Mouse (Mus musculus): Measurements from ENCODE around the gene Dnmbp. TPM values are rescaled to one million over a fixed set of nuclear protein-coding genes. Genes with fewer than 3 reads are reported as not detected.
A peak's percentile ranks its signal among the peaks of the same experiment; 100 is the strongest.

Gene Dnmbp
- polyA plus RNA-seq, 1 experiment from 2014 or later = 21.4 TPM

- no peak for ATAC-seq
- WGBS = 81% methylated on average over 9 of the region's 9 CpGs
These were observed 22.8 kb upstream of the Dnmbp start for GRCm38 (mm10) chr19:43962795-43963194.

GRCm38 (mm10) chr19:43961185-43961584, 21.2 kb upstream of the Dnmbp start:
- H3K4me2 ChIP-seq (replicated peaks; ENCODE audit: low read depth) = no peak overlapping the region
- ATAC-seq = no peak
- no peak overlapping the region for H3K9ac ChIP-seq (ENCODE audit: low read depth, low read length)
- no peaks in the 10 kb centered on the region for H3K9me3 ChIP-seq (ENCODE audit: control insufficient read depth)
- no peak overlapping the region for H3K27ac ChIP-seq (ENCODE audit: low read depth, low read length)
- H3K27me3 ChIP-seq (replicated peaks; ENCODE audit: control insufficient read depth, insufficient read depth, low read length) = no peaks in the 10 kb centered on the region
- H3K36me3 ChIP-seq (ENCODE audit: control insufficient read depth, insufficient read depth) = no peaks in the 10 kb centered on the region
- no peak overlapping the region for H3K4me3 ChIP-seq (ENCODE audit: low read depth, low read length)
- 96% methylated on average over 2 of the region's 2 CpGs for WGBS
- H3K4me1 ChIP-seq (replicated peaks; ENCODE audit: control insufficient read depth, insufficient read depth, low read length) = 0 out of 2 replicates have a peak, but pooled peaks cover 3% of the 10 kb centered on the region
- TF ChIP-seq CTCF (IDR thresholded peaks at IDR 0.05; ENCODE audit: low read depth) = peak; percentile 61

More at GRCm38 (mm10) chr19:43962795-43963194, 22.8 kb upstream of the Dnmbp start:
- no peak for TF ChIP-seq CTCF (IDR thresholded peaks at IDR 0.05; ENCODE audit: low read depth)
- H3K4me1 ChIP-seq (replicated peaks; ENCODE audit: control insufficient read depth, insufficient read depth, low read length) = 0 out of 2 replicates have a peak, but pooled peaks cover 3% of the 10 kb centered on the region
- H3K4me2 ChIP-seq (replicated peaks; ENCODE audit: low read depth) = no peak overlapping the region
- H3K9me3 ChIP-seq (ENCODE audit: control insufficient read depth) = no peaks in the 10 kb centered on the region
- no peaks in the 10 kb centered on the region for H3K27me3 ChIP-seq (replicated peaks; ENCODE audit: control insufficient read depth, insufficient read depth, low read length)
- H3K9ac ChIP-seq (ENCODE audit: low read depth, low read length) = no peak overlapping the region
- no peak overlapping the region for H3K27ac ChIP-seq (ENCODE audit: low read depth, low read length)
- H3K4me3 ChIP-seq (ENCODE audit: low read depth, low read length) = no peak overlapping the region
- H3K36me3 ChIP-seq (ENCODE audit: control insufficient read depth, insufficient read depth) = no peaks in the 10 kb centered on the region

- H3K27me3 ChIP-seq (replicated peaks; ENCODE audit: control insufficient read depth, insufficient read depth, low read length) = no peaks in the 10 kb centered on the region
- ATAC-seq = no peak
- no peaks in the 10 kb centered on the region for H3K36me3 ChIP-seq (ENCODE audit: control insufficient read depth, insufficient read depth)
- no peak for TF ChIP-seq CTCF (IDR thresholded peaks at IDR 0.05; ENCODE audit: low read depth)
- H3K27ac ChIP-seq (ENCODE audit: low read depth, low read length) = no peak overlapping the region
- H3K4me1 ChIP-seq (replicated peaks; ENCODE audit: control insufficient read depth, insufficient read depth, low read length) = 0 out of 2 replicates have a peak, but pooled peaks cover 6% of the 10 kb centered on the region
- H3K9me3 ChIP-seq (ENCODE audit: control insufficient read depth) = no peaks in the 10 kb centered on the region
- H3K4me3 ChIP-seq (ENCODE audit: low read depth, low read length) = no peak overlapping the region
- no peak overlapping the region for H3K4me2 ChIP-seq (replicated peaks; ENCODE audit: low read depth)
- H3K9ac ChIP-seq (ENCODE audit: low read depth, low read length) = no peak overlapping the region
- WGBS = 77% methylated on average over 11 of the region's 11 CpGs
These were observed 20.0 kb upstream of the Dnmbp start for GRCm38 (mm10) chr19:43960014-43960413.

GRCm38 (mm10) chr19:43959162-43959561, 19.2 kb upstream of the Dnmbp start:
- Histone ChIP-seq H3K9ac (ENCODE audit: low read depth, low read length) (no peak overlapping the region), H3K9me3 (ENCODE audit: control insufficient read depth) (no peaks in the 10 kb centered on the region), H3K4me1 (replicated peaks; ENCODE audit: control insufficient read depth, insufficient read depth, low read length) (0 out of 2 replicates have a peak, but pooled peaks cover 6% of the 10 kb centered on the region), H3K27me3 (replicated peaks; ENCODE audit: control insufficient read depth, insufficient read depth, low read length) (no peaks in the 10 kb centered on the region), H3K4me2 (replicated peaks; ENCODE audit: low read depth) (no peak overlapping the region), H3K36me3 (ENCODE audit: control insufficient read depth, insufficient read depth) (no peaks in the 10 kb centered on the region), H3K27ac (ENCODE audit: low read depth, low read length) (no peak overlapping the region), H3K4me3 (ENCODE audit: low read depth, low read length) (no peak overlapping the region)
- ATAC-seq = peak; percentile 22
- 28% methylated on average over 2 of the region's 2 CpGs for WGBS
- peak; percentile 98 for TF ChIP-seq CTCF (IDR thresholded peaks at IDR 0.05; ENCODE audit: low read depth)

GRCm38 (mm10) chr19:43957881-43958280, 17.9 kb upstream of the Dnmbp start:
- peak overlapping the region; percentile 41 for H3K27ac ChIP-seq (ENCODE audit: low read depth, low read length)
- 83% methylated on average over 4 of the region's 4 CpGs for WGBS
- ATAC-seq = no peak

GRCm38 (mm10) chr19:43957402-43957801, 17.4 kb upstream of the Dnmbp start:
- Histone ChIP-seq H3K9me3 (ENCODE audit: control insufficient read depth) (no peaks in the 10 kb centered on the region), H3K27ac (ENCODE audit: low read depth, low read length) (peak overlapping the region; percentile 41; the same call in 1 of the 2 replicates), H3K27me3 (replicated peaks; ENCODE audit: control insufficient read depth, insufficient read depth, low read length) (no peaks in the 10 kb centered on the region), H3K9ac (ENCODE audit: low read depth, low read length) (no peak overlapping the region), H3K4me1 (replicated peaks; ENCODE audit: control insufficient read depth, insufficient read depth, low read length) (0 out of 2 replicates have a peak, but pooled peaks cover 6% of the 10 kb centered on the region), H3K4me2 (replicated peaks; ENCODE audit: low read depth) (no peak overlapping the region), H3K4me3 (ENCODE audit: low read depth, low read length) (no peak overlapping the region), H3K36me3 (ENCODE audit: control insufficient read depth, insufficient read depth) (no peaks in the 10 kb centered on the region)
- peak; percentile 74 for ATAC-seq
- WGBS = 7% methylated on average over 4 of the region's 4 CpGs
- no peak for TF ChIP-seq CTCF (IDR thresholded peaks at IDR 0.05; ENCODE audit: low read depth)

More at GRCm38 (mm10) chr19:43957881-43958280, 17.9 kb upstream of the Dnmbp start:
- Histone ChIP-seq H3K4me3 (ENCODE audit: low read depth, low read length) (no peak overlapping the region), H3K4me2 (replicated peaks; ENCODE audit: low read depth) (no peak overlapping the region), H3K9ac (ENCODE audit: low read depth, low read length) (no peak overlapping the region), H3K27me3 (replicated peaks; ENCODE audit: control insufficient read depth, insufficient read depth, low read length) (no peaks in the 10 kb centered on the region), H3K36me3 (ENCODE audit: control insufficient read depth, insufficient read depth) (no peaks in the 10 kb centered on the region), H3K9me3 (ENCODE audit: control insufficient read depth) (no peaks in the 10 kb centered on the region), H3K4me1 (replicated peaks; ENCODE audit: control insufficient read depth, insufficient read depth, low read length) (0 out of 2 replicates have a peak, but pooled peaks cover 6% of the 10 kb centered on the region)
- TF ChIP-seq CTCF (IDR thresholded peaks at IDR 0.05; ENCODE audit: low read depth) = no peak
